Mouse (Mus musculus): ENCODE results near the gene Afmid. TPM values are rescaled to one million over a fixed set of nuclear protein-coding genes. Genes with fewer than 3 reads are reported as not detected.
A peak's percentile ranks its signal among the peaks of the same experiment; 100 is the strongest.
"Not testable (repeated sequence)": the region's sequence is repeated elsewhere in the genome, so short reads cannot be mapped to it uniquely, and the experiment has no call there.

Gene Afmid
- total RNA-seq, 2 experiments from 2014 or later, result 38.6 to 75.6 TPM

GRCm38 (mm10) chr11:117792281-117792888, 33.3 kb upstream of the Afmid start:
- ATAC-seq (replicated peaks; ENCODE audit: low FRiP score, poor library complexity, severe bottlenecking), result peak; percentile 90

- no peak for ATAC-seq (replicated peaks; ENCODE audit: low FRiP score, poor library complexity, severe bottlenecking)
These were observed 31.6 kb upstream of the Afmid start for GRCm38 (mm10) chr11:117794035-117794551.

- ATAC-seq (replicated peaks; ENCODE audit: low FRiP score, poor library complexity, severe bottlenecking), result no peak
These were observed 28.8 kb upstream of the Afmid start for GRCm38 (mm10) chr11:117796954-117797353.

GRCm38 (mm10) chr11:117797511-117798159, 28.1 kb upstream of the Afmid start, which contains the start of gene 6030468B19Rik:
6030468B19Rik (plus strand) TSS chr11:117797660.
- ATAC-seq (replicated peaks; ENCODE audit: low FRiP score, poor library complexity, severe bottlenecking), result peak; percentile 90

- peak; percentile 27 for ATAC-seq (replicated peaks; ENCODE audit: low FRiP score, poor library complexity, severe bottlenecking)
These were observed 27.6 kb upstream of the Afmid start for GRCm38 (mm10) chr11:117798160-117798541.

GRCm38 (mm10) chr11:117799174-117799573, 26.6 kb upstream of the Afmid start:
- no peak for ATAC-seq (replicated peaks; ENCODE audit: low FRiP score, poor library complexity, severe bottlenecking)

- ATAC-seq (replicated peaks; ENCODE audit: low FRiP score, poor library complexity, severe bottlenecking), result no peak
These were observed 25.7 kb upstream of the Afmid start for GRCm38 (mm10) chr11:117800038-117800437.

GRCm38 (mm10) chr11:117801650-117802049, 24.1 kb upstream of the Afmid start:
- no peak for ATAC-seq (replicated peaks; ENCODE audit: low FRiP score, poor library complexity, severe bottlenecking)

GRCm38 (mm10) chr11:117803166-117803688, 22.5 kb upstream of the Afmid start:
- no peak for ATAC-seq (replicated peaks; ENCODE audit: low FRiP score, poor library complexity, severe bottlenecking)

GRCm38 (mm10) chr11:117806781-117807180, 18.9 kb upstream of the Afmid start:
- no peak for ATAC-seq (replicated peaks; ENCODE audit: low FRiP score, poor library complexity, severe bottlenecking)

- ATAC-seq (replicated peaks; ENCODE audit: low FRiP score, poor library complexity, severe bottlenecking), result peak; percentile 62
These were observed 16.1 kb upstream of the Afmid start, which contains the start of the genes Gm20708 and Syngr2 for GRCm38 (mm10) chr11:117809407-117810311. Gm20708 (plus strand) TSS chr11:117809668. Syngr2 (plus strand) TSS chr11:117809668.

- peak; percentile 78 for ATAC-seq (replicated peaks; ENCODE audit: low FRiP score, poor library complexity, severe bottlenecking)
These were observed 15.2 kb upstream of the Afmid start for GRCm38 (mm10) chr11:117810401-117811046.

GRCm38 (mm10) chr11:117813867-117814266, 11.9 kb upstream of the Afmid start:
- ATAC-seq (replicated peaks; ENCODE audit: low FRiP score, poor library complexity, severe bottlenecking), result no peak

GRCm38 (mm10) chr11:117814704-117815366, 10.9 kb upstream of the Afmid start:
- ATAC-seq (replicated peaks; ENCODE audit: low FRiP score, poor library complexity, severe bottlenecking), result no peak

GRCm38 (mm10) chr11:117815850-117816249, 9.9 kb upstream of the Afmid start:
- not testable (repeated sequence) for ATAC-seq (replicated peaks; ENCODE audit: low FRiP score, poor library complexity, severe bottlenecking)

GRCm38 (mm10) chr11:117816389-117816996, 9.2 kb upstream of the Afmid start:
- ATAC-seq (replicated peaks; ENCODE audit: low FRiP score, poor library complexity, severe bottlenecking), result no peak

- ATAC-seq (replicated peaks; ENCODE audit: low FRiP score, poor library complexity, severe bottlenecking), result no peak
These were observed 6.6 kb upstream of the Afmid start for GRCm38 (mm10) chr11:117819095-117819494.

- no peak for ATAC-seq (replicated peaks; ENCODE audit: low FRiP score, poor library complexity, severe bottlenecking)
These were observed 5.6 kb upstream of the Afmid start for GRCm38 (mm10) chr11:117820173-117820572.

Measured in erythroid progenitor cell, adult 5-6 weeks (primary cell).